Mouse (Mus musculus): Measurements from ENCODE around the gene Pbld2. TPM values are rescaled to one million over a fixed set of nuclear protein-coding genes. Genes with fewer than 3 reads are reported as not detected.

Gene Pbld2
- total RNA-seq (2022), result 1 to 10 TPM; 2.0 to 3.5 (median 2.6) TPM

DNA sequence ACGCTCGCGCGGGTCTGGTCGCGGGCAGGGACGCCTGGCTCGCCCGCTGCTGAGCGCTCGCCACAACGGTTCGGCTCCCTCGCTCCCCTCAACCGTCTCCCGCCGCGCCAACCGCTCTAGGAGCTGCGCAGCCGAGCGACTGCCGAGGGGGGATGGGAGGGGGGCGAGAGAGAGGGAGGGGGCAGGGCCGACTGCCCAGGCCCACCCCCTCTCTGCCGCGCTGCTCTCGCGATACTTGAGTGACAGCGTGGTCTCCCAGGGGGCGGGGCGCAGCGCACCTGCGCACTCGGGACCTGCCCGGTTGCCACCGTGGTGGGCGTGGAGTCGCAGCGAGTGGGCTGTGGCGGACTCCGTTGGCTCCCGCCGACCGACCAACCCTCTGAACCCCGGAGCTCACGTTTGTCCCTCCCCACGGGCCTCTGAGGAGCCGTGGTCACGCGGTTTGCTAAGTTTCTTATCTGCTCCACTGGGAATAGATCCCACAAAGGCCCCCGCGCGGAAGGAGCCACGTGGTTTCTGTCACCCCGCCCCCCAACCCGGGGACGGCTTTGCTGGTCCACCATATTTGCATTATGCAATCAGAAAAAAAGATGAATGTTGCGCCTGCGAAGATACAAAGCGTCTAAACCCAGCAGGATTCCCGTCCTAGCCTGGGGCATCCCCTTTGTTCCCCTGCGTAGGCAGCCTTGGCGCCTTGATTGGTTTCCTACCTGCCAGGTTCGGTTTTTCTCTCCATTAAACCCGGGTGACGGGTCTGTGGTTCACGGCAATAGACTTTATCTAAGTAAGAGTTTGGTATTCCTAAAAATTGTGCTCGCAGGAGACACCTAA lies at the start of gene Pbld2, which contains the start of gene Hnrnph3:
Pbld2 (plus strand) TSS at position 567 of the 831 bp plus-strand sequence.
Hnrnph3 (minus strand) TSS at position 469 of the 831 bp plus-strand sequence.
- DNase-seq (ENCODE audit: low spot score in 2 of 2), result peak; percentile 96 to 97

DNA sequence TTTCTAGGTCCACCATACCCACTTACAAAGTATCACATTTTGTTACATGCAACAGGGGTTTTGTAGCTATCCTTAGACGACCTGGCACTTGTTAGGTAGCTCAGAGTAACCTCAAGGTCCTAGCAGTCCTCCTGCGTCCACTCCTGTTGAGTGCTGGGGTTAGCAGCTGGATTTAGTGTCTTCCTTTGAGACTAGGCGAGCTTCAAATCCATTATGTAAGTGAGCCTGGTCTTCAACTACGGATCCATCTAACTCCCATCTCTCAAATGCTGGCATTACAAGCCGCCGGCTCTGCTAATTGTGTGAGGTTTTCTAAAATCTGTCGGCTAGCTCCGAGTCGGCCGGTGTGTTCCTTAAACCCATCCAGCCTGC lies 44.5 kb upstream of the Pbld2 start:
- DNase-seq (ENCODE audit: low spot score in 2 of 2), result no peak

DNA sequence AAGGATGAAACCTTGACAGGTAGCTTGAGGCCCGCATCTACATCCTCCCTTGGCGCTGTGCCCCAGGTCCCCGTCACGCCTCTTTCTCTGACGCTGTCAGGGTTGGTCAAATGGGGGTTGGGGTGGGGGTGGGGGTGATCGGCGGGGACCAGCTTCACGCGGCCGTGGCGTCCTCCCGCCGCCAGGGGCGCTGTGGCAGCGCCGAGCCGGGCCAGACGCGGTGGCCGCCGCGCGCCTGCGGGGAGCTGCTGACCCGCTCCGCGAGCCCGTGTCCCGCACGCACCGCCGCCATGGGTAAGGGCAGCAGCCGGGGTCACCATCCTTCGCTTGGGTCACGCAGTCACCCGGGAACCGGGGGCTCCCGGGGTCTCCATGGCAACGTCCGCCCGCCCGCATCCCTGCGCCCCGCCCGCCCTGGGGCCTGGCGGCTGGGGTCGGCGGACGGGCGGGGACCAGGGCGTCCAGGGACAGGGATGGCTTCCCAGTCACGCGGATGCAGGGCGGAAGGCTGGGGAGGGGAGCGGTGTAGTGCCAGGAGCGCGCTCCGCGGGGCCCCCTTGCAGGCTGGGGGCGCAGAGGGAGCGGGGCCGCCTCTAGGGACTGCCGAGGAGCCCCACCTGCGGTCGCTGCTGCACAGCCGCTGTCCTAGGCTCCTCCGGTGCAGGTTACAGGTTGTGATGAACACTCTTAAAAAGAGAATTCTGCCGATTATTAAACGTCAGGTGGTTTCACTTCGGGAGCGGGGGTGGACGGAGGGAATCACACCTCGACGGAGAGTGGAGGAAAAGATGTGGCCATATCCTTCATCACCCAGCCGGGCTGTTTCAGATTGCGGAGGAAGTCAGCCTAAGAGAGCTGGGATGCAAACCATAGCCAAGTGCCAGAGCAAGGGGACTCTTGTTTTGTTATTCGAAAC lies 43.8 kb upstream of the Pbld2 start, which contains the start of gene Rufy2:
Rufy2 (plus strand) TSS at position 185 of the 916 bp plus-strand sequence.
- peak; percentile 64 to 81 for DNase-seq (ENCODE audit: low spot score in 2 of 2)

DNA sequence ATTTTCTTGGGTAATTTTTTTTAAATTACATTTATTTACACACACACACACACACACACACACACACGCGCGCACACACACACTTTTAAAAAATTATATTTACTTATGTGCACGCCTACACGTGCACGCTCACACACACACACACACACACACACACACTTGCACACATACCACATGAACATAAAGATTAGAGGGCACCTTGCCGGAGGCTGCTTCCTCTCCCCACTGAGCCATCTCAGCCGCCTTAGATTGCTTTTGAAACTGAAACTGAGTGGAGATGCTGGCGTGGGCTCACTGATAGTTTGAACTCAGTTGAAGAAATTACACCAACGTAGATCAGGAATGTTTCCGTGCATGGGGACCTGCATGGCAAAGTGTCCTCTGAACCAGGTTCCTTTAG lies 40.0 kb upstream of the Pbld2 start:
- no peak for DNase-seq (ENCODE audit: low spot score in 2 of 2)

DNA sequence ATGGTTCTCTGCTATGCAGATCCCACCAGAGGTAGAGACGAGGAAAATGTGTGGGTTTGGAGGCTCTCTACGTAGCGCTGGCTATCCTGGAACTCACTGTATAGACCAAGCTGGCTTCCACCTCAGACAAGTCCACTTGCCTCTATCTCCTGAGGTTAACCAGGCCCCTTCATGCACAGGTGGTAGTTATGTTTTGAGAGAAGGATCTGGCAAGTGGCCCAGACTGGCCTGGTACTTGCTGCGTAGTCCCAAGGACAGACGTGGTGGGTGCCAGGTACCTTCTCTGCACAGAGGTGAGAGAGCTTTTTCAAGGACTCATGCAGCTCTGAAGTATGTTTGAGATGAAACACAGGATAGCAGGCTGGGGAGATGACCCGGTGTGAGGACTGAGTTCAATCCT lies 39.6 kb upstream of the Pbld2 start:
- no peak for DNase-seq (ENCODE audit: low spot score in 2 of 2)

DNA sequence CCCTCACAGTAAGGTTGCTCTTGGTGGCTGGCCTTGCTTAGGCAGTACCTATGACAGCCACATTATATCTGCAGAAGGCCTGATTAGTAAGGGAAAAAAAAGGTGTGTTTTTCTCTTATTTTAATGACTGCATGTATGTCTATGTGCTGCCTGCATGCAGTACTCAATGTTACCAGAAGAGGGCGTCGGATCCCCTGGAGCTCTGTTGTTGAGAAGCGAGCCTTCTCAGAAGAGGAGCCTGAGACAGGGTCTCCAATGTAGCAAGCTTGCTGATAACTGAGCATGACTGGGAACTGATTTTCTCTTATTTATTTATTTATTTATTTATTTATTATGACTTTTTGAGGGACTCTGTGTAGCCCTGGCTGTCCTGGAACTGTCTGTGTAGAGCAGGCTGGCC lies 36.8 kb upstream of the Pbld2 start:
- no peak for DNase-seq (ENCODE audit: low spot score in 2 of 2)

DNA sequence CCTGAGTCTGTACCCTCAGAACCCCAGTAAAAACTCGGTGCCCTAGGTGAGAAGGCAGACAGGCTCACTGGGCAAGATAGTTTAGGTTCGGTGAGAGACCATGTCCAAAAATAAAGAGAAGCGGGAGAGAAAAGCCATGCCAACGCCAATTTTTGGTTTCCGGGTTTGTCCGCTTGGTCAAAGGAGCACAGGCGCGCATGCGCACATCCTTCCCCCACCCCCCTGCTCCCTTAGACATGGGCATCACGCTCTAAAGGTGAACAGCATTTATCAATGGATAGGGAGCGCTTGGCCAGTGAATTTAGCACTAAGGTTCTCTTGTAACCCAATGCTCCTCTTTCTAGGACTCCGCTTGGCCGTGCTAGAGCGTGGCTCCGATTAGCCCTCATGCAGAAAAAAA lies 33.5 kb upstream of the Pbld2 start:
- no peak for DNase-seq (ENCODE audit: low spot score in 2 of 2)

DNA sequence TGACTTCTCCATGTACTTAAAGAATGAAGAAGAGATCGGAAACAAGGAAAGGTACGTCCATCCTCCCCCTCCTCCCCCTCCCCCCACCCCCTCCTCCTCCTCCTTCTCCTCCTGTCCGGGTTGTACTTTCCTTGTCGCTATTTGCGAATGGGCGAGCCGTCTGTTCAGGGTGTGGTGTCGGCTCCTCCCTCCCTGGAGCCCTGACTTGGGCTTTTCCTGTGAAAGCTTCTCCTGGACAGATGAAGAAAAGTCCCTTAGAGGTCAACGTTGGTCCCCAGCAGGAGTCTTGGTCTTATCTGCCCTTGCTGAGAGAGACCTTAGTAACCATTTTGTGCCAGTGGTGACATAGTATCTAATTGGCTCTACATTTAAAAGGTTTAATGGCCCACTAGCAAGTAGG lies 30.1 kb upstream of the Pbld2 start:
- DNase-seq (ENCODE audit: low spot score in 2 of 2), result no peak

DNA sequence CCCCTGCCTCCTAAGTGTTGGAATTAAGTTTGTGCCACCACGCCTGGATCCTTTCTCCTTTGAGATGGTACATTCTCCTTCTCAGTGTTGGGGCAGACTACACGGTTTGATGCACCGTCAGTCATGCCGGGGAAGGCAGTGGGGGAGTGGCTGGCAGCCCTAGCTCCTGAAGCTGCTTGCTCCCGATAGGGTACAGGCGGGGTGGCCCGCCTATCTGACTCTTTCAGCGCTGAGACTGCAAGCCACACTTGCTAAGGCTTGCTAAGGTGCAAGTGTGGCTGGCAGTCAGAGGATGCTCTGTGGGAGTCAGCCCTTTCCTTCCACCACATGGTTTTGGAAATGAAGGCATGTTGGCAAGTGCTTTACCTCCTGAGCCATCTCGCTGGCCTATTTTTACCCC lies 23.5 kb upstream of the Pbld2 start:
- no peak for DNase-seq (ENCODE audit: low spot score in 2 of 2)

DNA sequence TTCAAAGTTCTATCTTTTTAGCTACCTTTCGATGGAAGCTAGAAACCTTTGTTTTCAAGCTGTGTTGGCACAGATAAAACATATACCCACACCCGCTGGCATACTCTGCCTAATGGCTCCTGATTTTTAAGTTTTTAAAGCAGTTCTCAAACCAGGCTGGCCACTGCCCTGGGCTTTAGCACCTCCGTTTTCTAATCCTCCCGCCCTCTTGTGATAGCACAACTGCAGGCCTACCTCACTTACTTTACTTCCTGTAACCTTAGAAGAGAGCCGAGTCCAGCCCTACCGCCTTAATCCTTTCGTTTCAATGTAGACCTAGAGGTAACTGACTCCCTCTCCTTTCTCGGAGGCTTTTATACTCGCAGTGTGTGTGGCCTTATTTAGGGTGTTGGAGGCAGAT lies 20.9 kb upstream of the Pbld2 start:
- DNase-seq (ENCODE audit: low spot score in 2 of 2), result no peak

DNA sequence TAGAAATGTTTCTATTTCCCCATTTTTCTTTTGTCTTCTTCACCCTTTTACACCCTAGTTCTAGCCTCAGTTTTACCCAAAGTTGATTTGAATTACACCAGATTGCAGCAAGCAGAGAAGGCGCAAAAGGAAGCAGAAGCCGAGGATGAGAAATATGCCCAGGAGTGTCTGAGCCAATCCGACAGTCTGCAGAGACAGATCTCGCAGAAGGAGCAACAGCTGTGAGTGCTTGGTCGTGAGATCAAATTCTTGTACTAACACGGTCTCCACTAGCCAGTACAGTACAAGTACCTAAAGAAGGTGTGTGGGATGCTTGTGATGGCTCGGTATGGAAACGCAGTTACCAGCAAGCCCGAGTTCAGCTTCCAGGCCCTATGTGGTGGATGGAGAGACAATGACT lies 19.6 kb upstream of the Pbld2 start:
- DNase-seq (ENCODE audit: low spot score in 2 of 2), result no peak

DNA sequence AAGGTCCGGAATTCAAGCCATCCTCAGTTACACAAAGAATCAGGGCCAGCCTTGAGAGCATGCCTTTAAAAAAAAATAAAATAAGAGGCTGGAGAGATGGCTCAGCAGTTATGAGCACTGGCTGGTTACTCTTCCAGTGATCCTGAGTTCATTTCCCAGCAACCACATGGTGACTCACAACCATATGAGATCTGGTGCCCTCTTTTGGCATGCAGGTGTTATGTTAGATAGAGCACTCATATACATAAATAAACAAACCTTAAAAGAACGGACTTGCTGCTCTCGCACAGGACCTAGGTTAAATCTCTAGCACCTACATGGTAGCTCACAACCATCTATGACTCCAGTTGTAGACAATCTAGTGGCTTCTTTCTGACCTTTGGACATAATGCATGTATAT lies 15.9 kb upstream of the Pbld2 start:
- DNase-seq (ENCODE audit: low spot score in 2 of 2), result no peak

DNA sequence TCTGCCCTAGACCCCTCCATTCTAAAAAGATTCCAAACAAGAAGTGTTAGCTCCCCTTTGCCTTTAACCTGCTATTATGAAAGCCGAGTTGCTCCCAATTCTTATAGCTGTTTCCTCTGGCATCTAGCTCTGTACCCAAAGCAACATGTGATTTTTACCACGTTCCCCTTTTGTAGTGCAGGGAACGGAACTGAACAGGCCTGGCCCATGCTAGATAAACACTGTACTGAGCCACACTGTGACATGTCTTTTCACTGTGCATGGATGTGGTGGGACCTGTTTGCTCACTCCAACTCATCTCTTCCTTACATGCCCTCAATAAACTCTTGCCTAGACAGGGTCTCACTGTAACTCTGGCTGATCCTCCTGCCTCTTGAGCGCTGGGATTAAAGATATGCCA lies 13.8 kb upstream of the Pbld2 start:
- no peak for DNase-seq (ENCODE audit: low spot score in 2 of 2)

DNA sequence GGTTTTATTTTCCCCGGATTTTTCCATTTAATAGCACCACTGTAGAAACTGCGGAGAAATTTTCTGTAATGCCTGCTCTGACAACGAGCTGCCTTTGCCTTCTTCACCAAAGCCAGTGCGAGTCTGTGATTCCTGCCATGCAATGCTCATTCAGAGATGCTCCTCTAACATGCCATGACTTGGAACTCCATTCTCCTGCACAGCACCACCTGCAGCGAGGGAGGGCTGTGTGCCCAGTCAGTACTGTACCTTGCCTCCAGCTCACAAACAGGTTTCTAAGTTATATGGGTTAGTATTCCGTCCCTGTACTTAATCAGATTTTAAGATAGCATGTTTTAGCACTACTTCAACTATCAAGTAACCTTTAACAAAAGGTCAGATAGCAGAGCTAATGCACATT lies 12.6 kb upstream of the Pbld2 start:
- no peak for DNase-seq (ENCODE audit: low spot score in 2 of 2)

DNA sequence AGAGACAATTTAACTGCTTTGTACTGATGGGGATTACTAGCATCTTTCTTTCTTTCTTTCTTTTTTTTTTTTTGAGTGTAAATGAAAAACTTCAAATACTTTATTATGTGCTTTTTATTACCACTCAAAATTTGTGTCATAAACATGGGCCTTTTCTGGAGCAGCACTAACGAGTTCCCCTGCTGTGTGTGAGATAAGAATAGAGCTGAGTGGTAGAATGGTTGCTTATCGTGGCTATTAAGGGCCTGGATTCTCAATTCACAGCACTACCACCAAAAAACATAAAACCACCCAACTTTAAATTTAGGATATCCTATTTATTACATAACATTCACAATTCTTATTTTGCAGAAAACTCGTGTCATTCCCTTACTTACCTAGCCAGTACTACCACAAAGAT lies 10.6 kb upstream of the Pbld2 start:
- DNase-seq (ENCODE audit: low spot score in 2 of 2), result no peak

DNA sequence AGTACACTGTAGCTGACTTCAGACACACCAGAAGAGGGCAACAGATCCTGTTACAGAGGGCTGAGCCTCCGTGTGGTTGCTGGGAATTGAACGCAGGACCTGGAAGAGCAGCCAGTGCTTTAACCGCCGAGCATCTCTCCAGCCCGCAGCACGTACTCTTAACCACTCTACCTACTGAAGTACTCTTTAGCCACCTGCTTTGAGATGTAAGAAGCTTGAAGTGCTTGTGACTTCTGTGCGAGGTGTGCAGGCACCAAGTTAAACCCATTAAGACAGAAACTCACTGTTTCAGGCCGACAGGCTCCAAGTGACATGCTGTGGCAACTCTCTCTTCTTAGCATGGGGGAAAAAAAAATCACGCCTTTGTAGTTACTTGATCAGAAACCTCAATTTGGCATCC lies 9.9 kb upstream of the Pbld2 start:
- no peak for DNase-seq (ENCODE audit: low spot score in 2 of 2)

DNA sequence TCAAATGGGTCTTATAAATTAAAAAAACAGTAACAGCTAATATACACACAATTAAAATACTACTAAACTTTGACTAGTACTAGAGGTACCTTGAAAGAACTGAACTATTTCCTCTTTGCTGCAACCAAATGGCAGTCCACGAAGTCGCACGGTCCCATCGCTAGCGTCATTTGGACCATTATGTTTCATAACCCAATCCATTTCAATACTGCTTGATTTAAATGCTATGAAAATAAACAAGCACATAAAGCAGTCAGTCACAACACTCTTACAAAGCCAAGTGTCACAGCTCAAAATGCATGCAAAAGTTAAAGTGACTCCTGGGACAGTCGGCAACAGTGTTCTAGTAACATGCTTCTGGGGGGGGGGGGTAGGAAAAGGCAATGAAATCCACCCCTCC lies 4.8 kb upstream of the Pbld2 start:
- DNase-seq (ENCODE audit: low spot score in 2 of 2), result no peak

DNA sequence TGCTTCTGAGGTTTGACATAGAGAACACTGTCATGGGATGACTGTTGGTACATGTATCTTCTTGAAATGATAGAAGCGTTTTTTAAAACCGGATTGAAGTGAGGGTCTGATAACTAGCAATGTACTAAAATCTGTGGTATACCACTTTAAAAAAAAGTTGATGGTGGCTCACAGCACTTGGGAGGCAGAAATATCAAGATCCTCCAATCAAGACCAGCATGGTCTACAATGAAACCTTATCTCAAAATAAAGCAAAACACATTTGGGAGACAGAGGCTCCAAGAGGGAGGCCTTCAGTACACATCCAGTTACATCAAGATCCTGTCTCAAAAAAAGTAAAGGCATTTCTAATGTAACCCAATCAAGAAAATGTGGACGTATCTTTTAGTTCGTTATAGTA lies 2.4 kb upstream of the Pbld2 start:
- DNase-seq (ENCODE audit: low spot score in 2 of 2), result no peak

DNA sequence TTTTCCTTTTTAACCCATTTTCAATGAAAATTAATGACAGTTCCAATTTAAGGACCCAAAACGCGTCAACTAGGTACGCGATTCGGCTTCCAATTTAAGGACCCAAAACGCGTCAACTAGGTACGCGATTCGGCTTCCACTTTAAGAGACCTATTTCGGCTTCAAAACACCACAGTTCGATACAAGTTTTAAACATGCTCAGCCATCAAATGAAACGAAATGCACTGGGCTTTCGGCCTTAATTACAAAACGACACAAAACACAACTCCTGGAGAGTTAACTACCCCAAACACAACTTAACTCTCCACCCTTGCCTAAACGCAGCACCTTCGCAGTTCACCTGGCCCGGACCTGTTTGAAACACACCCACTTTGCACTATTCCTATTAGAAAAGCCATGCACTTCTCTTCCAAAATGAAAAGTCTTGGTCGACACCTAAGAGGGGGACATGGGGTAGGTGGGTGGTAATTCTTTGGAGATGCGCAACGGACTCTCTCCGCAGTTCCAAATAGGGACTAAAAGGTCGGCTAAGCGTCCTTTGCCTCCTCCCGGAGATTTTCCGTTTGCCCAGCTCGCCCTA lies 1.5 kb upstream of the Pbld2 start:
- DNase-seq (ENCODE audit: low spot score in 2 of 2), result no peak

DNA sequence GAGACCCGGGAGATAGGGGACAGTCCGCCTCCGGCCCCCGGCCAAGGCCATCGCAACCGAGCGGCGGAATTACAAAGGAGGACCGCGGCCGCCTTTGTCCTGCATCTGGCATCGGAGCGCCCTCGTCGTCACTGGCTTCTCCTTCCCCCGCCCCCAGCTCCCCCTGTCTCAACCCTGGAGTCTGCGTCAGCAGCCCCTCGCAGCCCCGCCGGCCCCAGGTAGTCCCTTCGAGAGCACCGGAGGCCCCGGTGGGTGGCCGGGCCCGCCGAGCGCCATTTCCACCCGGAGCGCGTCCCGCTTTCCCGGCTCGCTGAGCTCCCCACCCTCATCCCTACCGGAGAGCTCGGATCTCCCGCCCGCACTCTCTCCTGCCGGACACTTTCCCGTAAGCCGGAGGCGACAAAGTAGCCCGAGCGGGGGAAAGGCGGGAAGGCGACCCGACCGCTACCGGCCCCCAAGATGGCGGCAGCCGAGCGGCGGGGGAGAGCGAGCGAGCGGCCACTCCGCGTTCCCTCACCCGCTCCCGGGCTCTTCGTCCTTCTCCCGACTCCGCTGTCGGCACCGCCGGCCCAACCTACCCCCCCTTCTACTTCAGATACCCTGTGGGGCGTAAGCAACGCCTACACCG lies 880 bp upstream of the Pbld2 start:
- DNase-seq (ENCODE audit: low spot score in 2 of 2), result peak; percentile 37 to 48

DNA sequence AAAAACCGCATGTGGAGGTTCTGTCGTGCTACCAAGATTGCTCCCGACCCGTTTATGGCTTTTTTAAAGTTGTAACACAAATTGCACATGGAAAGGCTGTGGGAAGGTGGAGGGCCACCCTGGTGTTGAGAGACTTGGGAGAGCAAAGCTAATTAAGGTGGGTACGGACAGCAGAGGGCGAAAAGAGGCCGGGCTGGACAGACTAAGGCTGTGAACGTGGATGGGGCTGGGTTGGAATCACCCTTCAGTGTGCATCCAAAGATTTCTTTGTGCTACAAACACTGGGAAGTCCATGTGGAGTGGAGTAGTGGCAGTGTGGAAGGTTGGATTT lies 430 bp downstream of the Pbld2 start:
- peak; percentile 59 to 62 for DNase-seq (ENCODE audit: low spot score in 2 of 2)

DNA sequence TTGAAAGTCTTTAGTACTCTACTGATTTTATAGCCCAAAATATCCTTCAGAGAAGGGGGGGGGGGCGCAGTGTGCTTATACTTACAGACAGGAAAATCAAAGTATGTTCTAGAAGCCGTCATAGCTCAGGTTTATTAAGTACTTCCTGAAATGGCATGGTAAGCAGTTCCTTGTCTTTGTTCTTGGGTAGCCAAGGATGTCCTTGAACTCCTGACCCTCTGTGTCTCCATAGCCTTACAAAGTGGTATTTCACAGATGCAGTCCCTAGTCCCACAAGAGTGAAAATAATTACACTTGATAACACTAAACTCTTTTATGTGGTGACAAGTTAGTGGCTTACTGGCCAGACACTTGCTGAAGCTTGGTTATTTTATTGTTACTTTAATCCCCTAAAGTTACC lies 901 bp downstream of the Pbld2 start:
- no peak for DNase-seq (ENCODE audit: low spot score in 2 of 2)
